Mouse (Mus musculus) myocyte (in vitro differentiated cells): ENCODE data around the gene Zfp575. TPM values are rescaled to one million over a fixed set of nuclear protein-coding genes. Genes with fewer than 3 reads are reported as not detected.

ENCODE experiments used
- H3K27me3 ChIP-seq: one replicate; pipeline ENCODE4 v1.6.1; 2011; ENCODE audit not compliant: control insufficient read depth, insufficient read depth, insufficient read length
- H3K36me3 ChIP-seq: one replicate; pipeline ENCODE4 v1.6.1; 2011; ENCODE audit not compliant: control insufficient read depth, insufficient read depth
- H3K4me2 ChIP-seq: one replicate; pipeline ENCODE4 v1.6.1; 2011; ENCODE audit warnings: low read depth, control low read depth
- H3K4me3 ChIP-seq: one replicate; pipeline ENCODE4 v1.5.1; 2011; ENCODE audit warnings: mild to moderate bottlenecking, control low read depth, moderate library complexity
- H3K79me2 ChIP-seq: one replicate; pipeline ENCODE4 v1.6.1; 2011; ENCODE audit not compliant: control insufficient read depth, insufficient read depth
- H3ac ChIP-seq: one replicate; pipeline ENCODE4 v1.6.1; 2011; ENCODE audit not compliant: control insufficient read depth, insufficient read length
- CEBPB ChIP-seq: IDR thresholded peaks from 2 replicates; pipeline ENCODE4 v1.6.1; 2011; ENCODE audit warnings: mild to moderate bottlenecking, moderate library complexity; ENCODE audit not compliant: poor library complexity, insufficient read depth, severe bottlenecking
- E2F4 ChIP-seq: IDR thresholded peaks from one replicate; pipeline ENCODE4 v1.6.1; 2011; ENCODE audit warnings: mild to moderate bottlenecking, control low read depth, moderate library complexity; ENCODE audit not compliant: insufficient read depth
- MAX ChIP-seq: IDR thresholded peaks from one replicate; pipeline ENCODE4 v1.6.1; 2011; ENCODE audit warnings: low read depth, mild to moderate bottlenecking, control low read depth
- MYOD1 ChIP-seq, 3 experiments: IDR thresholded peaks; one replicate each; pipeline ENCODE4 v1.6.1; 2011; ENCODE audit warnings: control low read depth in 2 of 3, low read depth in 2 of 3, mild to moderate bottlenecking in 2 of 3, moderate library complexity in 1 of 3; ENCODE audit not compliant: insufficient read length in 2 of 3, control insufficient read depth in 1 of 3
- MYOG ChIP-seq, 3 experiments: IDR thresholded peaks; one replicate each; pipeline ENCODE4 v1.6.1; 2011; ENCODE audit warnings: control low read depth in 2 of 3, low read depth in 2 of 3, mild to moderate bottlenecking in 2 of 3; ENCODE audit not compliant: insufficient read length in 2 of 3, control insufficient read depth in 1 of 3, insufficient read depth in 1 of 3
- POLR2A ChIP-seq: IDR thresholded peaks from one replicate; pipeline ENCODE4 v1.6.1; 2011; ENCODE audit warnings: low read depth, mild to moderate bottlenecking, control low read depth, moderate library complexity; ENCODE audit not compliant: insufficient read length
- POLR2AphosphoS2 ChIP-seq: IDR thresholded peaks from one replicate; pipeline ENCODE4 v1.6.1; 2011; ENCODE audit warnings: low read depth, control low read depth; ENCODE audit not compliant: insufficient read length
- REST ChIP-seq: IDR thresholded peaks from one replicate; pipeline ENCODE4 v1.6.1; 2011; ENCODE audit warnings: mild to moderate bottlenecking, control low read depth, moderate library complexity; ENCODE audit not compliant: insufficient read depth, insufficient read length
- SRF ChIP-seq: IDR thresholded peaks from one replicate; pipeline ENCODE4 v1.6.1; 2011; ENCODE audit warnings: low read depth; ENCODE audit not compliant: control insufficient read depth, insufficient read length
- TCF12 ChIP-seq: IDR thresholded peaks from one replicate; pipeline ENCODE4 v1.6.1; 2011; ENCODE audit warnings: mild to moderate bottlenecking, control low read depth; ENCODE audit not compliant: poor library complexity, insufficient read depth, severe bottlenecking
- TCF3 ChIP-seq: IDR thresholded peaks from one replicate; pipeline ENCODE4 v1.6.1; 2011; ENCODE audit warnings: low read depth, control low read depth; ENCODE audit not compliant: insufficient read length
- USF1 ChIP-seq: IDR thresholded peaks from one replicate; pipeline ENCODE4 v1.6.1; 2011; ENCODE audit warnings: low read depth, mild to moderate bottlenecking, control low read depth, moderate library complexity
- polyA plus RNA-seq: library from polyadenylated mRNA; unstranded; fragments of >200 nt; fragmentation: generic; extraction: Trizol; gene quantifications from one replicate; pipeline ENCODE4 v1.2.1, GENCODE M21; 2012; ENCODE audit warnings: missing spikeins

Gene Zfp575
- polyA plus RNA-seq, 1 experiment: 0.12 TPM

DNA sequence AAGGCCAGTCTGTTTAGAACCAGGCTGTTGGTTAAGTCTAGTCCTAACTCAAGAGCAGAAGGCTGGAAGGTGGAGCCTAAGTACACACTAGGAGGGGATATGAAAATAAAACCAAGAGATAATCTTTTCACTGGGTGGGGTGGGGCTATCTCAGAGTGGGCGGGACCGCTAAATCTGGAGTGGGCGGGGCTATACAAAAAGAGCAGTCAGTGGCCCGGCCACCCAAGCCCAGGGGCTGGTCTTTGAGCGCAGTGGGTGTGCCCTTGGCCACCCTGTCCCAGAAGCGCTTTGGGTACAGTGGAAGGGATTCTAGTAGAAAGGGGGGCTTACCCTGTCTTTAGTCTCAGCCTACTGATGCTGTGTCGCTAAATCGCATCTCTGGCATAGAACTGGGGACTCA is 613 bp downstream of the Zfp575 start:
- H3K4me2 ChIP-seq: no peak overlapping the region

DNA sequence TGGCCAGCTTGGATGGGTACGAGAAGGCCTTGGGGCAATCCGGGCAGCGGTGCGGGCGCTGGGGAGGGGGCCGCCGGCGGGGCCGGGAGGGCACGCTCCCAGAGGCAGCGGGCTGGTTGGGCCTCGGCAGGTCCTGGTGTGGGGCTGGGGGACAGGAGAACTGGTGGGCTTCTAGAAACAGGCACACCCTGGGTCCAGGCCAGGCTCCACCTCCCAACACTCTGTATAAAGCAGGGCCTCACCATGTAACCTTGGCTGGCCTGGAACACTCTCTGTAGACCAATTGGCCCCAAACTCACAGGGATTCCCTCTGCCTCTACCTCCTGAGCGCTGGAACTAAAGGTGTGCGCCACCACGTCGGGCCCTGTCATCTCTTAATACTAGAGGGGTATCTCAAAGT is 1.4 kb downstream of the Zfp575 start:
- H3K4me3 ChIP-seq: no peak overlapping the region
- no peak overlapping the region for H3ac ChIP-seq
- H3K27me3 ChIP-seq: no peaks in the 10 kb centered on the region

More for the DNA sequence above, 613 bp downstream of the Zfp575 start:
- Histone ChIP-seq H3ac (no peak overlapping the region), H3K27me3 (no peaks in the 10 kb centered on the region), H3K79me2 (no peaks in the 10 kb centered on the region), H3K4me3 (no peak overlapping the region), H3K36me3 (no peaks in the 10 kb centered on the region)
- no peak for TF ChIP-seq CEBPB
- TF ChIP-seq E2F4: no peak
- TF ChIP-seq POLR2AphosphoS2: no peak
- no peak for TF ChIP-seq TCF3
- no peak for TF ChIP-seq MYOG (IDR thresholded peaks at IDR 0.05; ENCODE audit: control insufficient read depth in 1 of 3, insufficient read depth in 1 of 3, insufficient read length in 2 of 3, low read depth in 2 of 3)
- no peak for TF ChIP-seq SRF
- no peak for TF ChIP-seq REST
- no peak for TF ChIP-seq MAX
- no peak for TF ChIP-seq POLR2A
- no peak for TF ChIP-seq USF1
- no peak for TF ChIP-seq TCF12
- no peak for TF ChIP-seq MYOD1 (IDR thresholded peaks at IDR 0.05; ENCODE audit: control insufficient read depth in 1 of 3, insufficient read length in 2 of 3, low read depth in 2 of 3)

DNA sequence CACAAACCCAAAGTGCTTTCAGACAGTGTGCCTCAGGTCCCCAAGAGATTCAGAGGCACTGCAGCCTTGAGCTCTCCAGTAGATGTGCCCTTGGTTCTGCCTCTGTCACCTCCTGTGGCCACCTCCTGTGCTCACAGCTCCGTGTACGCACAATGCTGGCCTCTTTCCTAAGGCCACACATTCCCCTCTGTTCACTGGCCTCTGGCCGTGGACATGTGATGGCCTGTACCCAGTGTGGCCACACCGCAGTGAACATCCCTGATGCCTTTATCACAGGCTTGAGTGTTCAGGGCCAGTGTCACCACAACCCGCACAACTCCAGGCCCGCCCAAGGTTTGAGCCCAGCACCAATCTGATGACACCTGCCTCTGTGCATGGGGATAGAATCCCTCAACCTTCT is 2.6 kb downstream of the Zfp575 start:
- Histone ChIP-seq H3K79me2 (no peaks in the 10 kb centered on the region), H3K36me3 (no peaks in the 10 kb centered on the region), H3K27me3 (no peaks in the 10 kb centered on the region), H3ac (no peak overlapping the region), H3K4me3 (no peak overlapping the region), H3K4me2 (no peak overlapping the region)
- no peak for TF ChIP-seq SRF
- TF ChIP-seq POLR2A: no peak
- TF ChIP-seq E2F4: no peak
- no peak for TF ChIP-seq MAX

More for the DNA sequence above, 1.4 kb downstream of the Zfp575 start:
- Histone ChIP-seq H3K79me2 (no peaks in the 10 kb centered on the region), H3K4me2 (no peak overlapping the region), H3K36me3 (no peaks in the 10 kb centered on the region)
- no peak for TF ChIP-seq MAX
- TF ChIP-seq CEBPB: no peak
- TF ChIP-seq SRF: no peak
- TF ChIP-seq MYOD1 (IDR thresholded peaks at IDR 0.05; ENCODE audit: control insufficient read depth in 1 of 3, insufficient read length in 2 of 3, low read depth in 2 of 3): no peak
- TF ChIP-seq TCF3: no peak
- TF ChIP-seq E2F4: no peak
- no peak for TF ChIP-seq REST
- TF ChIP-seq USF1: no peak
- TF ChIP-seq MYOG (IDR thresholded peaks at IDR 0.05; ENCODE audit: control insufficient read depth in 1 of 3, insufficient read depth in 1 of 3, insufficient read length in 2 of 3, low read depth in 2 of 3): no peak
- TF ChIP-seq POLR2AphosphoS2: no peak
- no peak for TF ChIP-seq TCF12

DNA sequence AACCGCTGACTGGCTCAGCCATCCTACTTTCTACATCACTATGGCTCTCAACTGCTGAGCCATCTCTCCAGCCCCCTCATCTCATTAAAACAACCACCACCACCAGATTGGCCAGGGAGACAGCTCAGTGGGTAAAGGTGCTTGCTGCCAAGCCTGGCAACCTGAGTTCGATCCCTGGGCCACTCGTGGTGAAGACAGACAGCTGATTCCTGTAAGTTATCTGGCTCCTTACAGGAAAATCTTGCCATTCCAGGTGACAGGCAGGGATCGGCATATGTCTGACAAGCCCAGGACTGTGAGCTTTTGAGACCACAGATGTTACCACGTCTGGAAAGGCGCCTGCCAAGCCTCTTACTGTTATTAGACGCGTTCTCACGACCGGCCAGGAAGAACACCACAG is 9.6 kb downstream of the Zfp575 start:
- no peaks in the 10 kb centered on the region for H3K36me3 ChIP-seq
- no peak for TF ChIP-seq POLR2A
- no peak for TF ChIP-seq REST
- TF ChIP-seq POLR2AphosphoS2: no peak
- no peak for TF ChIP-seq MAX
- no peak for TF ChIP-seq TCF12
- TF ChIP-seq USF1: no peak
- TF ChIP-seq CEBPB: no peak
- no peak for TF ChIP-seq MYOD1 (IDR thresholded peaks at IDR 0.05; ENCODE audit: control insufficient read depth in 1 of 3, insufficient read length in 2 of 3, low read depth in 2 of 3)
- no peak for TF ChIP-seq E2F4
- no peak for TF ChIP-seq SRF
- no peak for TF ChIP-seq TCF3
- TF ChIP-seq MYOG (IDR thresholded peaks at IDR 0.05; ENCODE audit: control insufficient read depth in 1 of 3, insufficient read depth in 1 of 3, insufficient read length in 2 of 3, low read depth in 2 of 3): no peak
- H3K27me3 ChIP-seq: no peaks in the 10 kb centered on the region
- no peak overlapping the region for H3K4me2 ChIP-seq
- H3K79me2 ChIP-seq: no peaks in the 10 kb centered on the region
- H3ac ChIP-seq: no peak overlapping the region
- no peak overlapping the region for H3K4me3 ChIP-seq

DNA sequence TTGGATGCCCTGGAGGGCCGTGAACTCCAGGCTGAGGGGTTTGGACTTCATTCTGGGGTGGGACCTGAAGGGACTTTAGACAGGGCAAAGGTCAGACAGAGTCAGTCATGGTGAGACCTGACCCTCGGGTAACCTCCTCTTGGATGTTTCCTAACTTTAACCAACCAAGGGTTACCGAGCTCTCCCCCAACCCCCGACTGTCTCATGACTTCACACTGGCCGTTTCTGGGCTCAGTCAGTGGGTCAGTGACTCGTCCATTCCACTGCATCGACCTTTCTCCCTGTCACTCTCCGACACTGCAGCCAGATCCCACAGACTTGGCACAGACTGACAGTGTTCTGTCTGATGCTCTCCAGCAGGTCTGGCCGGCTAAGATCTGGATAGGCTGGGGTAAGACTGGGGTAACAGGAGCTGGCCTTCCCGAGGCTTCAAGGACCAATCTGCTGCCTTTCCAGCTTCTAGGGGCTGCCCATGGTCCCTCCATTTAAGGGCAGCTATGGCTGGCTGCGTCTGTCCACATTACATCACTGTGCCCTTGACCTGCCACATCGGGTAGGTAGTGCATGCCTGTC is 13.1 kb downstream of the Zfp575 start:
- no peak for TF ChIP-seq POLR2AphosphoS2
- TF ChIP-seq CEBPB: no peak
- no peak for TF ChIP-seq TCF3
- no peak for TF ChIP-seq POLR2A
- no peak for TF ChIP-seq E2F4
- TF ChIP-seq SRF: no peak
- Histone ChIP-seq H3ac (no peak overlapping the region), H3K4me2 (no peak overlapping the region), H3K36me3 (no peaks in the 10 kb centered on the region), H3K79me2 (no peaks in the 10 kb centered on the region), H3K4me3 (no peak overlapping the region), H3K27me3 (no peaks in the 10 kb centered on the region)
